Mouse (Mus musculus) stomach, postnatal 0 days (tissue): ENCODE measurements around the gene Polrmt. TPM values are rescaled to one million over a fixed set of nuclear protein-coding genes. Genes with fewer than 3 reads are reported as not detected.

Source experiments
- ATAC-seq: fragments of 200-750 bp; cut with Nextera tagmentation; 2 replicates; pipeline ENCODE4 v1.8.0; 2017; ENCODE audit not compliant: low FRiP score, low TSS enrichment
- DNase-seq: peaks from one replicate; pipeline ENCODE4 v3.0.0-alpha.2; 2016; ENCODE audit warnings: low spot score
- H3K27ac ChIP-seq: fragments of 300-500 bp; sonication (generic); replicated peaks from 2 replicates; pipeline ENCODE4 v1.5.1; 2014; ENCODE audit warnings: mild to moderate bottlenecking, control low read depth
- H3K27me3 ChIP-seq: fragments of 300-500 bp; sonication (generic); 2 replicates; pipeline ENCODE4 v1.6.1; 2014; ENCODE audit warnings: low read length; ENCODE audit not compliant: control insufficient read depth, insufficient read depth
- H3K36me3 ChIP-seq: fragments of 300-500 bp; sonication (generic); 2 replicates; pipeline ENCODE4 v1.6.1; 2014; ENCODE audit warnings: low read length, mixed read lengths; ENCODE audit not compliant: control insufficient read depth, insufficient read depth
- H3K4me1 ChIP-seq: fragments of 300-500 bp; sonication (generic); replicated peaks from 2 replicates; pipeline ENCODE4 v1.6.1; 2014; ENCODE audit warnings: antibody characterized with exemption; ENCODE audit not compliant: control insufficient read depth, insufficient read depth
- H3K4me2 ChIP-seq: fragments of 300-500 bp; sonication (generic); replicated peaks from 2 replicates; pipeline ENCODE4 v1.6.1; 2014; ENCODE audit warnings: low read depth, mild to moderate bottlenecking, control low read depth, moderate library complexity
- H3K4me3 ChIP-seq: fragments of 300-500 bp; sonication (generic); 2 replicates; pipeline ENCODE4 v1.5.1; 2014; ENCODE audit warnings: low read depth, low read length, control low read depth
- H3K9ac ChIP-seq: fragments of 300-500 bp; sonication (generic); 2 replicates; pipeline ENCODE4 v1.6.1; 2014; ENCODE audit warnings: mild to moderate bottlenecking, low read length, control low read depth, mixed read lengths
- H3K9me3 ChIP-seq: fragments of 300-500 bp; sonication (generic); 2 replicates; pipeline ENCODE4 v1.6.1; 2016; ENCODE audit warnings: low read length; ENCODE audit not compliant: control insufficient read depth
- CTCF ChIP-seq: IDR thresholded peaks from 2 replicates; pipeline ENCODE4 v1.5.1; 2016; ENCODE audit warnings: antibody characterized with exemption, low read depth, mild to moderate bottlenecking, moderate library complexity
- EP300 ChIP-seq: optimal IDR thresholded peaks from 2 replicates; pipeline ENCODE3; 2016; ENCODE audit warnings: antibody characterized with exemption
- WGBS: fragments of 180-500 bp; shearing (Covaris S2); extraction: QIAGEN DNeasy Blood & Tissue Kit; methylation state at CpG from one replicate; pipeline ENCODE4 v1.1.7; 2014; 5-methylcytosine and 5-hydroxymethylcytosine counted together
- polyA plus RNA-seq: library from polyadenylated mRNA; unstranded; fragments of >200 nt; fragmentation: Nextera tagmentation; extraction: Ambion mirVana; gene quantifications from 2 replicates; pipeline ENCODE4 v1.2.1, GENCODE M21; 2015

Gene Polrmt
- polyA plus RNA-seq, 1 experiment from 2014 or later = 16.5 TPM

DNA sequence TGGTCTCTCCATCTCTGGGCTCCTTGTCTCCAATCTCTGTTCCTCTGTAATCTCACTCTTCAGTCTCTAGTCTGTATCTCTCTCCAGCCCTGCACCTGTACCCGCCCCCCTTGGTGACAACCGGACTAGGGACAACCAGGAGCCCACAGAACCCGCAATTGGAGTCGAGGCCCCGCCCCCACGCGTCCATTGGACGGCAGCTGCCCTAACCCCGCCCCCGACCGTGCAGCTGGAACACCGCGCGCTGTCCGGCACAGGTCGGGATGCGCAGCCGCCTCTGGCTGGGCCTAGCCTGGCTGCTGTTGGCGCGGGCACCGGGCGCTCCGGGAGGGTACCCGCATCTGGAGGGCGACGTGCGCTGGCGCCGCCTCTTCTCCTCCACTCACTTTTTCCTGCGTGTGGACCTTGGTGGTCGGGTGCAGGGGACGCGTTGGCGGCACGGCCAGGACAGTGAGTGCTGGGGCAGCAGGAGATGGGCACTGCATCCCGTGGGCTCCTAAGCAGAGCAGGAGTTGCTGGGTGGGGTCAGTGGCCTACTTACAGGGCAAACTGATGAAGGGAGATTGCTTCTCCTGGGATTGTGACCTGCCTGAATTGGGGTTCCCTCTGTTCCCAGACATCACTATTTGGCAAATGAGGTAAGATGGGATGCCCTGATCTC lies 8.6 kb upstream of the Polrmt start, which contains the start of gene Fgf22:
Gene Fgf22 (plus strand): TSS at position 221 of the 661 bp plus-strand sequence.
- Histone ChIP-seq H3K4me2 (peak within 1 kb of the TSS; percentile 52), H3K9ac (peak within 1 kb of the TSS; percentile 8; the same call in 1 of the 2 replicates), H3K27me3 (no peaks in the 10 kb centered on the region), H3K27ac (no peak within 1 kb of the TSS), H3K4me3 (peak within 1 kb of the TSS; percentile 27), H3K4me1 (no peaks in the 10 kb centered on the region), H3K36me3 (peaks cover 15% of the 10 kb centered on the region; the same call in 1 of the 2 replicates), H3K9me3 (no peaks in the 10 kb centered on the region)
- TF ChIP-seq CTCF (no peak), EP300 (no peak)
- ATAC-seq = peak; percentile 65; the same call in 1 of the 2 replicates
- 2% methylated on average over 31 of the region's 36 CpGs for WGBS
- peak; percentile 78 for DNase-seq

DNA sequence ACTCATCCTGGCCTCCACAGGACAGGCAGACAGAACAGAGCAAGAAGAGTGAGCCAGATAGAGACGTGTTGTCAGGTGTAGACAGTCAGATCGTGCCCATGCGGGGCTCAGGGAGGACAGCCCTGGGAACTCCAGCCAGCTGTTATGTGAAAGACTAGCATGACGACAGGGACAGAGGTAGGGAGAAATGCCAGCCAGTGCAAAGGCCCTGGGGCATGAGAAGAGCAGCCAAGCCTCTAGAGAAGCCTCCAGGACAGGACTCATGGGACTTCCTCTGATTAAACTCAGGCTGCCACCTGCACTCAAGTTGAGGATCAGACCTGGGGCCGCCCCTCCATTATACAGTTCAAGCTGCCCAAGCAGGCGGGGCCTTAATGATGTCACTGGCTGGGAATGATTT lies 2.1 kb upstream of the Polrmt start:
- Histone ChIP-seq H3K36me3 (peaks cover 3% of the 10 kb centered on the region; the same call in 1 of the 2 replicates), H3K27me3 (no peaks in the 10 kb centered on the region), H3K27ac (no peak overlapping the region), H3K4me1 (peaks cover 3% of the 10 kb centered on the region), H3K9me3 (no peaks in the 10 kb centered on the region), H3K4me2 (no peak overlapping the region), H3K4me3 (no peak overlapping the region), H3K9ac (no peak overlapping the region)
- WGBS = 83% methylated on average over 6 of the region's 6 CpGs
- no peak for TF ChIP-seq EP300
- TF ChIP-seq CTCF = no peak
- DNase-seq (no peak), ATAC-seq (no peak)

DNA sequence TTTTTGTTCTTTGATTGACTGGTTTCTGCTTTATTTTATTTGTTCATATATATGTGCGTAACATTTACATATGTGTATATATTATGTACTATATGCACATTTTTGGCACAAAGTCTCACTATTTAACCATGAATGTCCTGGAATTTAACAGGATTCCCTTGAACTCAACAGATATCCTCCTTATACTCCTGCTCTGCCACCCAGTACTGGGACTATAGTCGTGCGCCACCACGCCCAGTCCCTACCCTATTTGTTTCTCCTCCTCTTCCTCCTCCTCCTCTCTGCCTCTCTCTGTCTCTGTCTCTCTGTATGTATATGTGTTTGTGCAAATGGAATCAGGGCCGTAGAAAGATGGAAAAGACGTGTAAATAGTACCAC lies 382 bp upstream of the Polrmt start:
- DNase-seq = no peak
- Histone ChIP-seq H3K27ac (no peak overlapping the region), H3K27me3 (no peaks in the 10 kb centered on the region), H3K4me2 (peak overlapping the region; percentile 43), H3K4me3 (peak overlapping the region; percentile 17; the same call in 1 of the 2 replicates), H3K9me3 (no peaks in the 10 kb centered on the region), H3K4me1 (peaks cover 3% of the 10 kb centered on the region), H3K36me3 (peaks cover 3% of the 10 kb centered on the region; the same call in 1 of the 2 replicates), H3K9ac (0 out of 2 replicates have a peak overlapping the region, but pooled peaks have one; percentile 43)
- WGBS = 18% methylated on average over 6 of the region's 6 CpGs
- TF ChIP-seq CTCF (no peak), EP300 (no peak)
- ATAC-seq = peak; percentile 38; the same call in 1 of the 2 replicates

DNA sequence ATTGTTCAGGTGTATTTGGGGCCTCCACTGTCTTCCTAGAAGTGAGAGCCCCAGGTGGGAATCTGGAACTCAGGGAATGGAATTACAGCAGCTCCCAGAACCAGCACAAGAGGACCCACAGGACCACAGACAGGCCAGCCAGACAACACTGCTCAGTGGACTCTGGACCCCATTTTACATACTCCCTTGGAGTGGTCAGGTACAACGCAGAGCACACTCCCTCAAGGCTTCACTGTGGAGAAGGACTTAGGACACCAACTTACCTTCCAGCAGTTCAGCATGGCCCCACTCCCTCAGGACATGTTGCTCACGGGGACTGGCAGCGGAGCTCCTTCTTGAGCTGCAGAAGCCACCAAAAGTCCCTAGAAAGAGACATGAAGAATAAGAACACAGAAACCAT lies 970 bp downstream of the Polrmt start:
- DNase-seq (no peak), ATAC-seq (no peak)
- Histone ChIP-seq H3K9ac (no peak overlapping the region), H3K9me3 (no peaks in the 10 kb centered on the region), H3K4me3 (no peak overlapping the region), H3K27me3 (no peaks in the 10 kb centered on the region), H3K4me2 (peak overlapping the region; percentile 86), H3K4me1 (peaks cover 3% of the 10 kb centered on the region), H3K27ac (no peak overlapping the region), H3K36me3 (peaks cover 11% of the 10 kb centered on the region)
- TF ChIP-seq EP300 (no peak), CTCF (no peak)
- 90% methylated on average over 3 of the region's 3 CpGs for WGBS

DNA sequence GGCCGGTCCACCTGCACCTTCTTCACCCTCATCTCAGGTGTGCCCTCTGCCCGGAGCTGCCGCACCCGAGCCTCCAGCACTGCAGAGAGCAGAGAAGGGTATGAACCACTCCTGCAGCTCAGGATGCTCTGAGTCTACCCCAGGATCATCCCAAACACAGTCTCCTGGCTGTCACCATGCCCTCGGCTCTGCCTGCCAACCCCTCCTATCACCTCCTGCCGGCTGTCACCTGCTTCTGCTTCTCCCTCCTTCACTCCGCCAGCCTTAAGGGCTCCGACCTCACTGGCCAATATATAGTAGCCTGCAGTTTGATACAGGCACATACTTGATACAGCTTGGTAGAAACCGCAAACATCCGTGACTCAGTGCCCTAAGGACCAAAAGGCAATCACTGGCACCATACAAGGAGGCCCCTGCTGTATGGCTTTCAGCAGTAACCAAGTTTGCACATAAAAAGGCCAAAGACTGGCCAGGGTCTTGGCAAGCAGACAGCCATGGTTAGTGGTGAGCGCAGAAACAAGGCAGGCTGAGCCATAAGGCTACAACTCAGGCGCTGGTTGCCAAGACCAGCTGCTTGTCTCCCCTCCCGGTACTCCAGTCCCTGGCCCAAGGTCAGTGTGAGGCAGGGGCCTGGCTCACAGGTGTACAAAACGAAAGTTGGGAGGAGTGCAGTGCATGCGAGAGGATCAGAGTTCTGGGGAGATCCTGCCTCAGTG lies 2.6 kb downstream of the Polrmt start:
- H3K9me3 ChIP-seq = no peaks in the 10 kb centered on the region; the same call in 1 of the 2 replicates
- DNase-seq (no peak), ATAC-seq (no peak)
- no peaks in the 10 kb centered on the region for H3K27me3 ChIP-seq
- peaks cover 27% of the 10 kb centered on the region for H3K36me3 ChIP-seq
- no peak overlapping the region for H3K4me2 ChIP-seq
- H3K27ac ChIP-seq = no peak overlapping the region
- TF ChIP-seq CTCF (no peak), EP300 (no peak)
- no peak overlapping the region for H3K9ac ChIP-seq
- WGBS = 91% methylated on average over 15 of the region's 15 CpGs
- peaks cover 3% of the 10 kb centered on the region for H3K4me1 ChIP-seq
- no peak overlapping the region for H3K4me3 ChIP-seq

DNA sequence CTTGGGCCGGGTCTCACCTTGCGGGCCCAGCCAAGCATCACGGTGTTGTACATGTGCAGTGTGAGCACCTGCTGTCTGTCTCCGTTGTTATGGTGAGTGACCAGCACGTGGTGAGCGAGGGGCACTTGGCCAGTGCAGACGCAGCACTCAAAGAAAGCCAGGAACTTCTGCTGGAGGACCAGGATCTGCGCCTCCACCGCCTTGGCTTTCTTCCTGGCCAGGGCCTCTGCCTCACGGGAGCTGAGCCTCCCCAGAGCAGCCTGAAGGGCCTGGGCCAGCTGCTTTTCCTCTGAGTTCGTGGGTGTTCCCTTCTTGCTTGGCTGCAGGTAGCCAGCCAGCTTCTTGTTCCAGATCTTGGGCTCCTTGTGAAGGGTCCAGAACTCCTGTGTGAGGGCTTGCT lies 3.2 kb downstream of the Polrmt start:
- H3K4me1 ChIP-seq = peaks cover 3% of the 10 kb centered on the region
- H3K4me3 ChIP-seq = no peak overlapping the region
- no peaks in the 10 kb centered on the region; the same call in 1 of the 2 replicates for H3K9me3 ChIP-seq
- no peak for DNase-seq
- no peak overlapping the region for H3K27ac ChIP-seq
- no peak overlapping the region for H3K4me2 ChIP-seq
- TF ChIP-seq EP300 (no peak), CTCF (no peak)
- no peaks in the 10 kb centered on the region for H3K27me3 ChIP-seq
- ATAC-seq = no peak
- H3K36me3 ChIP-seq = peaks cover 32% of the 10 kb centered on the region
- no peak overlapping the region for H3K9ac ChIP-seq
- 85% methylated on average over 11 of the region's 11 CpGs for WGBS
